Mouse (Mus musculus): ENCODE measurements around the gene Eif4b.

GRCm38 (mm10) chr15:102100996-102101671, 27.6 kb downstream of the Eif4b start:
- TF ChIP-seq MAX (IDR thresholded peaks at IDR 0.05; ENCODE audit: low read length) (no peak), CTCF (conservative IDR thresholded peaks at IDR 0.05 in 1 of 2, IDR thresholded peaks at IDR 0.05 in 1 of 2; ENCODE audit: low read depth in 2 of 2, low read length in 2 of 2) (no peak), TCF12 (IDR thresholded peaks at IDR 0.05; ENCODE audit: low read depth, low read length) (no peak), CHD1 (IDR thresholded peaks at IDR 0.05; ENCODE audit: low read depth, low read length) (no peak), ELF1 (IDR thresholded peaks at IDR 0.05; ENCODE audit: low read depth, low read length) (no peak), MYC (IDR thresholded peaks at IDR 0.05; ENCODE audit: low read depth, low read length) (no peak), EP300 (IDR thresholded peaks at IDR 0.05; ENCODE audit: low read length) (no peak), CHD2 (IDR thresholded peaks at IDR 0.05; ENCODE audit: low read length) (no peak), USF1 (IDR thresholded peaks at IDR 0.05; ENCODE audit: low read depth, low read length) (no peak), POLR2A (IDR thresholded peaks at IDR 0.05; ENCODE audit: low read depth, low read length) (no peak), ZMIZ1 (IDR thresholded peaks at IDR 0.05; ENCODE audit: low read depth, low read length) (no peak), SMC3 (IDR thresholded peaks at IDR 0.05; ENCODE audit: low read depth, low read length) (no peak)
